Mouse (Mus musculus) forebrain, embryonic 11.5 days (tissue): Measurements from ENCODE around the gene Sycp3. TPM values are rescaled to one million over a fixed set of nuclear protein-coding genes. Genes with fewer than 3 reads are reported as not detected.
A peak's percentile ranks its signal among the peaks of the same experiment; 100 is the strongest.

ENCODE experiments used
- ATAC-seq: fragments of 200-750 bp; cut with Nextera tagmentation; replicated peaks from 2 replicates; pipeline ENCODE4 v1.8.0; 2017; ENCODE audit warnings: moderate TSS enrichment; ENCODE audit not compliant: low FRiP score
- DNase-seq: peaks from one replicate; pipeline ENCODE4 v3.0.0-alpha.2; 2017; ENCODE audit warnings: low spot score
- H3K27ac ChIP-seq: fragments of 300-500 bp; sonication (generic); 2 replicates; pipeline ENCODE4 v1.5.1; 2014; ENCODE audit warnings: low read depth, low read length
- H3K27me3 ChIP-seq: fragments of 300-500 bp; sonication (generic); 2 replicates; pipeline ENCODE4 v1.6.1; 2014; ENCODE audit warnings: mild to moderate bottlenecking, low read length, mixed read lengths; ENCODE audit not compliant: control insufficient read depth, insufficient read depth
- H3K36me3 ChIP-seq: fragments of 300-500 bp; sonication (generic); 2 replicates; pipeline ENCODE4 v1.6.1; 2014; ENCODE audit warnings: mild to moderate bottlenecking, low read length, moderate library complexity, mixed read lengths; ENCODE audit not compliant: control insufficient read depth, insufficient read depth
- H3K4me1 ChIP-seq: fragments of 300-500 bp; sonication (generic); replicated peaks from 2 replicates; pipeline ENCODE4 v1.6.1; 2014; ENCODE audit warnings: low read length, mixed read lengths; ENCODE audit not compliant: control insufficient read depth, insufficient read depth
- H3K4me2 ChIP-seq: fragments of 300-500 bp; sonication (generic); 2 replicates; pipeline ENCODE4 v1.6.1; 2014; ENCODE audit warnings: low read depth, mild to moderate bottlenecking, low read length, moderate library complexity, mixed read lengths; ENCODE audit not compliant: severe bottlenecking
- H3K4me3 ChIP-seq: fragments of 300-500 bp; sonication (generic); 2 replicates; pipeline ENCODE4 v1.5.1; 2014; ENCODE audit warnings: low read depth, low read length
- H3K9ac ChIP-seq: fragments of 300-500 bp; sonication (generic); 2 replicates; pipeline ENCODE4 v1.6.1; 2014; ENCODE audit warnings: low read length
- H3K9me3 ChIP-seq: fragments of 300-500 bp; sonication (generic); 2 replicates; pipeline ENCODE4 v1.6.1; 2016; ENCODE audit warnings: low read length, mixed read lengths; ENCODE audit not compliant: control insufficient read depth
- WGBS: fragments of 180-500 bp; shearing (Covaris S2); extraction: QIAGEN DNeasy Blood & Tissue Kit; methylation state at CpG from one replicate; pipeline ENCODE4 v1.1.7; 2014; 5-methylcytosine and 5-hydroxymethylcytosine counted together
- polyA plus RNA-seq: library from polyadenylated mRNA; unstranded; fragments of >200 nt; fragmentation: Nextera tagmentation; extraction: Ambion mirVana; gene quantifications from 2 replicates; pipeline ENCODE4 v1.2.1, GENCODE M21; 2014

Sycp3 gene
- 0.37 and 0.45 TPM in 2 replicates for polyA plus RNA-seq

DNA sequence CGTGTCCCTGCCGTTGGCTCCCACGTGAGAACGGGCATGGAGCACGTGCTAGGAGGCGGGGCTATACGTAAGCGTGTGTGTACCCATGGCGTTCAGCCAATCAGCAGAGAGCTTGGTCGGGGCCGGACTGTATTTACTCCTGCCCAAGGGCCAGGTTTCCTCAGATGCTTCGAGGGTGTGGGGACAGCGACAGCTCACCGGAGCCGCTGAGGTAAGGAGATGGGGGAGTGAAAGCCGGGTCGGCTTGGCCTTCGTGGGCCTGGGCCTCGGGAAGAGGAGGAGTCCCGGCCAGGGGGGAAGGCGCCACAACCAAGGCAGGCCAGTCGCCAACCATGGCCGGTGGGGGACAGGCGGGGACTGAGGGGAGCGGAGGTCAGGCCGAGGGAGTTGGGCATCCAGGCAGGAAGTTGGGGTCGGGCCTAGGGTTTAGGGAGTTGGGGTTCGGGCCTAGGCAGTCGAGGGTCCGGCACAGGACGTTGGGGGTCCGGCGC lies at the start of gene Sycp3:
TSS of gene Sycp3 (plus strand) at position 68 of the 491 bp plus-strand sequence.
- WGBS, result 85% methylated on average over 33 of the region's 33 CpGs
- no peak within 1 kb of the TSS for H3K9ac ChIP-seq
- no peaks in the 10 kb centered on the region for H3K9me3 ChIP-seq
- DNase-seq, result peak; percentile 54
- ATAC-seq, result no peak; the same call in 1 of the 2 replicates
- no peak within 1 kb of the TSS for H3K27ac ChIP-seq
- H3K27me3 ChIP-seq, result no peaks in the 10 kb centered on the region
- H3K4me3 ChIP-seq, result no peak within 1 kb of the TSS
- H3K4me2 ChIP-seq, result no peak within 1 kb of the TSS
- no peaks in the 10 kb centered on the region for H3K36me3 ChIP-seq
- no peaks in the 10 kb centered on the region for H3K4me1 ChIP-seq

GRCm38 (mm10) chr10:88409751-88410150 lies 49.6 kb upstream of the Sycp3 start:
- 66% methylated on average over 2 of the region's 2 CpGs for WGBS
- Histone ChIP-seq H3K27ac (no peak overlapping the region), H3K9me3 (no peaks in the 10 kb centered on the region), H3K4me2 (no peak overlapping the region), H3K4me3 (no peak overlapping the region), H3K36me3 (no peaks in the 10 kb centered on the region), H3K4me1 (no peaks in the 10 kb centered on the region), H3K27me3 (no peaks in the 10 kb centered on the region), H3K9ac (no peak overlapping the region)
- no peak for ATAC-seq
- no peak for DNase-seq

DNA sequence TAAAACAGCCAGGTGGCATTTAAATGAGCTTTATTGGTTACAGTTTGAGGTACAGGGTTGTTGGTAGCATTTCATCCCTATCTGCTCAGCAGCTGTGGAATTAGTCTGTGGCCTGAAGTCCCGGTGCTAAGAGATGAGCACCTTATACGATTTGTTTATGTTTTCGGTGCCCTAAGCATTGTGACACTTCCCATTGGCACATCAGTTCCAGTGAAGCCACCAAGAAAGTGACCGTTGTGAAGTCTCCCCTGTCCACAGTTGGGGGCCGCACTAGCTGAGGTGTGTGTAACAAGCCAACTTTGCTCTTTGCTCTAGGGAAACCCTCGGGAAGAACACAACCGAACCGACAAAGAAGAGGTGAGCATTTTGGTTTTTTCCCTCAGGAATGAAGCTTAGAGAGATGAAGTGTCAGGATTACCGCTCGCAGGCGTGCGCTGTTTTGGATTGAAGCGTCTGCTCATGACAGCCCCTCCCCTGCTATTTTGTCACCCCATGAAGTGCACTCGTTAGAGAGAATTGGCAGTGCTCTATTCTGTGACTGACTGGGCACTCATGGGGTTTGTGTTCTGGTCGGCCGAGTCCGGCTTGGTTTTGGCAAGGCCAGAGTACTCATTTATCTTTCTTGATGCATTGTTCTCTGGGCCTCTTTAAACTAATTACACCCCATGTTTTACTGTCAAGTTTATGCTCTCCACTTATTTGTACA lies 46.9 kb upstream of the Sycp3 start:
- H3K36me3 ChIP-seq, result no peaks in the 10 kb centered on the region
- ATAC-seq, result no peak
- H3K27me3 ChIP-seq, result no peaks in the 10 kb centered on the region
- no peaks in the 10 kb centered on the region for H3K9me3 ChIP-seq
- DNase-seq, result no peak
- no peak overlapping the region for H3K27ac ChIP-seq
- H3K4me2 ChIP-seq, result no peak overlapping the region
- no peaks in the 10 kb centered on the region for H3K4me1 ChIP-seq
- H3K9ac ChIP-seq, result no peak overlapping the region
- no peak overlapping the region for H3K4me3 ChIP-seq
- WGBS, result 72% methylated on average over 17 of the region's 17 CpGs

DNA sequence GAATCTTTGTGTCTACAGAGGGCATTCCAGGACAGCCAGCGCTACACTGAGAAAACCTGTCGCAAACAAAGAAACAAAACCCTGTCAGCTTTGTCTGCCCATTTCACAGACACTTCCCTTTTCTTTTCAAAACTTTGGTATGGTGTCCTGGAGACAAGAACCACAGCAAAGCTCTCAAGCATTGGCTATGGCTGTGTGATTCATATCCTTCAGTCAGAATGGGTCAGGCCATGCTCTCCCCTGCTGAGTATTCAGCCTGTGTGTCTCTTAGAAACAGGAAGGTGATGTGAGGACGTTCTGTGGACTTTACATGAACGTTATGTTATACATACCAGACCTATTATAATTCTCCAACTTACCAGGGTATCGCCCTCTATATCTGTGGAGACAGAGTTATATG lies 41.7 kb upstream of the Sycp3 start:
- H3K9me3 ChIP-seq, result no peaks in the 10 kb centered on the region
- DNase-seq, result no peak
- 91% methylated on average over 5 of the region's 5 CpGs for WGBS
- H3K27ac ChIP-seq, result no peak overlapping the region
- no peak for ATAC-seq
- no peaks in the 10 kb centered on the region for H3K36me3 ChIP-seq
- H3K9ac ChIP-seq, result no peak overlapping the region
- H3K4me2 ChIP-seq, result no peak overlapping the region
- no peak overlapping the region for H3K4me3 ChIP-seq
- no peaks in the 10 kb centered on the region for H3K27me3 ChIP-seq
- H3K4me1 ChIP-seq, result no peaks in the 10 kb centered on the region

DNA sequence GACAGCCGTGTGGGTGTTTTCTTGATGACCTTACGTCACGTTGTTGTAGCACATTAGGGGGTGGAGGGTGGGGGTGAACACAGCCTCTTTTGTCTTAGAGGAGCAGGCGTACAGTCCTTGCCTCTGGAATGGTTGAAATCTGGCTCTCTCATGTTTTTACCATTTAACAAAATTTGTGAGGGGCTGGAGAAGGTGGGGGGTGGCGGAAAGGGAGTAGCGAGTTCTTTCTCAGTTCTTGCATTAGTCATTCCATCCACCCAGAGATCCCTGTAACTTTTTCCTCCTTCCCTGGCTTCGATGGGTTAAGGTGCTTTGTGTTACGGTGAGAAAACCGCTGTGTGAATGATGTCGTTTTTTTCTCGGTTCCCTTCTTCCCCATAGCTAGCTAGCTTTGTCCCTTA lies 39.2 kb upstream of the Sycp3 start:
- Histone ChIP-seq H3K36me3 (no peaks in the 10 kb centered on the region), H3K27me3 (no peaks in the 10 kb centered on the region), H3K4me1 (no peaks in the 10 kb centered on the region), H3K4me3 (no peak overlapping the region), H3K27ac (no peak overlapping the region), H3K9me3 (no peaks in the 10 kb centered on the region), H3K9ac (no peak overlapping the region), H3K4me2 (no peak overlapping the region)
- no peak for DNase-seq
- 81% methylated on average over 11 of the region's 11 CpGs for WGBS
- ATAC-seq, result no peak

DNA sequence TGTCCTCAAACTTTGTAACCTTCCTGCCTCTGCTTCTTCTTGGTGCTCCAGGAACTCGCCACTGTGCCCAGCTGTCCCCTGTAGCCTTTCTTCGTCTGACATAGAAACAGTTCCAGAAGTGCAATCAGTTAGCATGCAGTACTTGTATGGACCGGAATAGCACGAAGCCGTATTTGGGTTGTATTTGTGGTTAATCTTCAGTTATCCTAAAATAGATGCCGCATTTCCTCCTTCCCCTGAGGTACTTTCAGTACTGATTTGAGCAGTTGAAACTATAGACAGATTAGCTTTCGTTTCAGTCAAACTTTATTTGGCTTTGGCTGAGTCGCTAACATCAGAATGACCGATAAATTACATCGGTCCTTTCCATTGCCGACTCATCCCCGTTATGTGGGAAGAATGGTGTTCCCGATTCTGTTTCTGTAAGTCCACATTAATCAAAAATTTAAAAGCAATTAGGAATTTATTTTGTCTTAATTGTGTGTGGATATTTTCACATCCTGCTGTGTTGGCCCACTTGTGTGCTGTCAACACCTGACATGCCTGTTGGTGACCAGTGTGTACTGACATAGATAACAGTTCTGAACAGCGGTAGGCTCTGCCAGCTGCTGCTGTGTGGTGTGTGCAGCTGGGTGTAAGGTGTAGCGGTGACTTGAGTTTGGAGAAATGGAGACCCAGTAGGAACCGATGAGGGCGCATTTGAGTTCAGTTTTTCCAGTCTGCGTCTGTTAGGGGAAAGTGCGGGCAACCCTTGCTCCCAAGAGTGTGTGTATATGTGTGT lies 38.5 kb upstream of the Sycp3 start:
- ATAC-seq (no peak), DNase-seq (no peak)
- Histone ChIP-seq H3K9me3 (no peaks in the 10 kb centered on the region), H3K4me3 (no peak overlapping the region), H3K9ac (no peak overlapping the region), H3K4me2 (no peak overlapping the region), H3K4me1 (no peaks in the 10 kb centered on the region), H3K27me3 (no peaks in the 10 kb centered on the region), H3K27ac (no peak overlapping the region), H3K36me3 (no peaks in the 10 kb centered on the region)
- WGBS, result 95% methylated on average over 19 of the region's 19 CpGs

GRCm38 (mm10) chr10:88426158-88426816 lies 33.1 kb upstream of the Sycp3 start:
- Histone ChIP-seq H3K9me3 (no peaks in the 10 kb centered on the region), H3K4me3 (no peak overlapping the region), H3K27me3 (no peaks in the 10 kb centered on the region), H3K36me3 (no peaks in the 10 kb centered on the region; the same call in 1 of the 2 replicates), H3K9ac (no peak overlapping the region), H3K4me2 (no peak overlapping the region), H3K4me1 (no peaks in the 10 kb centered on the region), H3K27ac (no peak overlapping the region)
- DNase-seq, result peak; percentile 59
- no peak; the same call in 1 of the 2 replicates for ATAC-seq
- WGBS, result 95% methylated on average over 2 of the region's 2 CpGs

DNA sequence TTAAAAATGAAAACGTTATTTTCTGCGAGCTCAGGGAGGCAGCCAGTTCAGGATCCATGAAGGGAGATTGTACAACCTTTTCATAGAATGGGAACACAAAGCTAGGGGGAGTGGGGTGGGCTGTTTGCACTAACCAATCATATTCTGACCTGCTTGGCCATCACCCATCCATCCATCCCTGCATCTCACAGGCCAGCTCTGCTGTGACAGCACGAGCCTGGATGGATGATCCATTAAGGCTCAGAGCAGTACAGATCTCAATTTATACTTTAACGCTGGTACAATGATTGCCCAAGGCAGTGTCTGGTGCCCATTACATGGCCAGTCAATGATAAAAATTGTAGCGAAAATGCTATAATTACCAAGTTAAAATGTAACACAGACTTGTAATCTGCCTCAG lies 32.5 kb upstream of the Sycp3 start:
- 71% methylated on average over 5 of the region's 5 CpGs for WGBS
- ATAC-seq, result no peak
- no peak overlapping the region for H3K27ac ChIP-seq

More for the DNA sequence above, 32.5 kb upstream of the Sycp3 start:
- Histone ChIP-seq H3K4me1 (no peaks in the 10 kb centered on the region), H3K4me2 (no peak overlapping the region), H3K9ac (no peak overlapping the region), H3K9me3 (no peaks in the 10 kb centered on the region), H3K27me3 (no peaks in the 10 kb centered on the region), H3K36me3 (no peaks in the 10 kb centered on the region; the same call in 1 of the 2 replicates), H3K4me3 (no peak overlapping the region)
- DNase-seq, result no peak
